Mouse (Mus musculus) cerebellum, adult 11-12 months (tissue): Measurements from ENCODE around the gene Gpr15.

Experiments
- DNase-seq: peaks from one replicate; pipeline ENCODE4 v3.0.0; 2022

Gpr15 gene

DNA sequence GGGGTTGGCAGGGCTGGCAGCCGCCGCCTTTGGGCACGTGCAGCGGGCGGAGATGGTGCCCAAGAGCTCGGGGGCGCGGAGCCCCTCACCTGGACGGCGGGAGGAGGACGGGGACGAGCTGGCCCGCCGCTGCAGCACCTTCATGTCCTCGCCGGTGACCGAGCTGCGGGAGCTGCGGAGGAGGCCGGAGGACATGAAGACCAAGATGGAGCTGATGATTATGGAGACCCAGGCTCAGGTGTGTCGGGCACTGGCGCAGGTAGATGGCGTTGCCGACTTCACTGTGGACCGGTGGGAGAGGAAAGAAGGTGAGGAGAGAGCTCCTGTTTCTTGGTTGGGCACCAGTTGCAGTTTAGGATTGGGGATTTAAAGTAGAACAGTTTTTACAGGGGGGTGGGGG is 48.2 kb downstream of the Gpr15 start:
- no peak for DNase-seq

DNA sequence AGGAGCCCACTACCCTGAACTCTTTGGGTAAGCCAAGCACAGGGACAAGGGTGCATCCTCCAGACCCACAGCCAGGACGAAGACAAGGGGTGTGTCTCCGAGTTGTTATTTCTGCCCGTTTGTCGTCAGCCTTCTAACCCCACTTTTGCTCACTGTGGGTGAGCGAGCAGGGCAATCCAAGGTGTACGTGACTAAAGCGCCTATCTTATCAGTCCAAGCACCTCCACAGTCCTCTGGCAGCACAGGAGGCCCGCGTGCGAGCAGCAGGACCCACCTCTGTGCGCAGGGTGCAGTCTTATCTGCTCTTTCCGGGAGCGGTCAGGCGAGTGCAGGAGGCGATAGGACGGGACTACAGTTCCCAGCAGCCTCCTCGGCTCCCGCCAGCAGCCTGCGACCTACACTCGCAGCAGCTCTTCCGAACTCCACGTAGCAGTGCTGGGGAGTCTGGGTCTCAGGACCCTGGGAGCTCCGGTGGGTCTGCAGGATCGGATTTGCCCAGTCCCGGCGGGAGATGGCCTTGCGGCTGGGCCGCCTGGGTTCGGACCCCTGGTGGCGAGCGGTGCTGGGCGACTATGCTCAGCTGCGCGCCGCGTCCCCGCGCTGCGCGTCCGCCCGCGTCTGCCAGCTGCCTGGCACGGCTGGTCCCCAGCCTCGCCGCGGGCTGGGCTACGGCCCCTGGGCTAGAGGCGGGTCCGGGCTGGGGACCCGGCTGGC is 48.8 kb downstream of the Gpr15 start, which contains the start of gene Cpox:
Cpox (plus strand) TSS at position 376 of the 714 bp plus-strand sequence.
- peak; percentile 83 for DNase-seq

DNA sequence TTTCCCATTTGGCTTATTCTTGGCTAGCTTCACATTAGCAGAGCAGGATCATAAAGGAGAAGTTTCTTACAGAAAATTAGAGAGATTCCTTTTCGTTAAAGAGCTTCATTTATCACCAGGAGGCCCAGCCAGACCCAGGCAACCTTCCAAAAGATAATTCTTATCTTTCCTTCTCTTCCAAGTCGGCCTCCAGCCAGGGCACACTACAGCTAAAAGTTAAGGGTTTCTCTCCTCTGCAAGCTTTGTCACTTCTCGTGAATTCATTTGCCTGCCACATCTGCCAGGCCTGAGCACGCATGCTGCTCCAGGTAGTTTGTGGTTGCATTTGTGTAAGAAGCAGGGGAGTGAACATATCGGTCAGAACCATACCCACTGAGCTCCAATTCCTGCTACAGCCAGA is 49.6 kb downstream of the Gpr15 start:
- DNase-seq, result peak; percentile 13

DNA sequence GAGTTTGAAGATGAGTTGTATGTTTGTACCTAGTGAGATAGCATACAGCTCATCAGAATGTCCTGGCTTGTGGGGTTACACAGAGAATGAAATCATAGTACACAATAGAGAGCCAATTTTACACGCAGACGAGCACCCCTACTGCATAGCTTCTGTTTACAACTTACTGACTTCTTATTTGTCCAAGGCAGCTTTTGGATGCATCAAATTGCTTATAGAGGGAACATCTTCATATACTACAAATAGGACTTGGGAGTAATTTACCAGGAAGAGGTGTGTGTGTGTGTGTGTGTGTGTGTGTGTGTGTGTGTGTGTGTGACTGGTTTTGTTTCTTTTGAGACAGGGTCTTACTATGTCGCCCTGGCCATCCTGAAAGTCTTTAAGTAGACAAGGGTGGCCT is 50.3 kb downstream of the Gpr15 start:
- DNase-seq, result no peak
